Mouse (Mus musculus): ENCODE measurements around the gene Mical2. TPM values are rescaled to one million over a fixed set of nuclear protein-coding genes. Genes with fewer than 3 reads are reported as not detected.
A peak's percentile ranks its signal among the peaks of the same experiment; 100 is the strongest.

The Mical2 gene
- total and polyA plus RNA-seq, 3 experiments: not detected

- no peak for DNase-seq (ENCODE audit: extremely low read depth)
- H3K9me3 ChIP-seq (replicated peaks; ENCODE audit: low read length): no peaks in the 10 kb centered on the region
- TF ChIP-seq ELF1 (IDR thresholded peaks at IDR 0.05; ENCODE audit: low read depth, low read length) (peak; percentile 57), MYC (IDR thresholded peaks at IDR 0.05; ENCODE audit: low read depth, low read length) (no peak)
- no peak overlapping the region for H3K27ac ChIP-seq (ENCODE audit: insufficient read depth, low read depth)
- in situ Hi-C loops (cut with MboI; ENCODE audit: low pct_ligation_motif_present, low pct_unique_long_range_greater_than_20kb, low sequenced_read_pairs) (loop anchor here (10.0 to 25.0 kb wide), 2 partner anchors 460 to 732 kb away; no protein-coding TSS in a partner anchor), dilution Hi-C loops (cut with MboI; ENCODE audit: extremely low pct_ligation_motif_present, extremely low pct_unique_long_range_greater_than_20kb, low sequenced_read_pairs) (no loop called here)
- H3K4me1 ChIP-seq (ENCODE audit: control insufficient read depth in 1 of 2, insufficient read depth in 2 of 2): peaks cover 2 to 17% of the 10 kb centered on the region in 2 experiments; a peak in 3 of 4 replicates
- no peak overlapping the region for H3K4me3 ChIP-seq (replicated peaks in 1 of 3; ENCODE audit: low read depth in 2 of 3, low read length in 2 of 3, poor library complexity in 1 of 3)
- H3K27me3 ChIP-seq (replicated peaks): no peaks in the 10 kb centered on the region
- no peaks in the 10 kb centered on the region for H3K79me2 ChIP-seq (replicated peaks; ENCODE audit: control insufficient read depth, extremely low read depth, insufficient read depth, poor library complexity, severe bottlenecking)
- H3K9ac ChIP-seq (ENCODE audit: insufficient read depth, low read depth): no peak overlapping the region
- H3K4me2 ChIP-seq (ENCODE audit: insufficient read depth, low read depth, poor library complexity, severe bottlenecking): no peak overlapping the region
- no peaks in the 10 kb centered on the region for H3K36me3 ChIP-seq (replicated peaks in 1 of 2; ENCODE audit: control insufficient read depth in 1 of 2, insufficient read depth in 1 of 2, low read length in 1 of 2)
Measured at GRCm38 (mm10) chr7:112405061-112405460, 179.4 kb downstream of the Mical2 start.

GRCm38 (mm10) chr7:112405578-112405977 is 179.9 kb downstream of the Mical2 start:
- Histone ChIP-seq H3K4me3 (replicated peaks in 1 of 3; ENCODE audit: low read depth in 2 of 3, low read length in 2 of 3, poor library complexity in 1 of 3) (no peak overlapping the region), H3K9me3 (replicated peaks; ENCODE audit: low read length) (no peaks in the 10 kb centered on the region), H3K36me3 (replicated peaks in 1 of 2; ENCODE audit: control insufficient read depth in 1 of 2, insufficient read depth in 1 of 2, low read length in 1 of 2) (no peaks in the 10 kb centered on the region), H3K4me1 (ENCODE audit: control insufficient read depth in 1 of 2, insufficient read depth in 2 of 2) (peaks cover 2 to 19% of the 10 kb centered on the region in 2 experiments; a peak in 3 of 4 replicates), H3K79me2 (replicated peaks; ENCODE audit: control insufficient read depth, extremely low read depth, insufficient read depth, poor library complexity, severe bottlenecking) (no peaks in the 10 kb centered on the region), H3K9ac (ENCODE audit: insufficient read depth, low read depth) (no peak overlapping the region), H3K27me3 (replicated peaks) (no peaks in the 10 kb centered on the region), H3K4me2 (ENCODE audit: insufficient read depth, low read depth, poor library complexity, severe bottlenecking) (0 out of 2 replicates have a peak overlapping the region, but pooled peaks have one; percentile 3), H3K27ac (ENCODE audit: insufficient read depth, low read depth) (no peak overlapping the region)
- dilution Hi-C loops (cut with MboI; ENCODE audit: extremely low pct_ligation_motif_present, extremely low pct_unique_long_range_greater_than_20kb, low sequenced_read_pairs) (no loop called here), in situ Hi-C loops (cut with MboI; ENCODE audit: low pct_ligation_motif_present, low pct_unique_long_range_greater_than_20kb, low sequenced_read_pairs) (loop anchor here (10.0 to 25.0 kb wide), 2 partner anchors 459 to 732 kb away; no protein-coding TSS in a partner anchor)
- no peak for DNase-seq (ENCODE audit: extremely low read depth)
- TF ChIP-seq MAFK (IDR thresholded peaks at IDR 0.05; ENCODE audit: insufficient replicate concordance, low read length) (no peak), SMC3 (IDR thresholded peaks at IDR 0.05; ENCODE audit: low read depth, low read length) (no peak), MAZ (IDR thresholded peaks at IDR 0.05; ENCODE audit: low read depth, low read length) (no peak), EP300 (IDR thresholded peaks at IDR 0.05; ENCODE audit: low read length) (no peak; the same call in none of the 2 replicates), ZC3H11A (IDR thresholded peaks at IDR 0.05; ENCODE audit: low read depth, low read length) (no peak), BHLHE40 (IDR thresholded peaks at IDR 0.05; ENCODE audit: low read depth, low read length) (no peak), UBTF (IDR thresholded peaks at IDR 0.05; ENCODE audit: low read depth, low read length) (no peak), E2F4 (IDR thresholded peaks at IDR 0.05; ENCODE audit: insufficient replicate concordance, low read depth, low read length) (no peak), RCOR1 (conservative IDR thresholded peaks at IDR 0.05; ENCODE audit: low read depth, low read length) (no peak), TBP (conservative IDR thresholded peaks at IDR 0.05; ENCODE audit: low read depth, low read length) (no peak), PAX5 (IDR thresholded peaks at IDR 0.05; ENCODE audit: low read length) (no peak), USF1 (IDR thresholded peaks at IDR 0.05; ENCODE audit: low read depth, low read length) (no peak), CHD2 (IDR thresholded peaks at IDR 0.05; ENCODE audit: low read length) (no peak), RAD21 (IDR thresholded peaks at IDR 0.05; ENCODE audit: low read depth, low read length) (no peak), HCFC1 (IDR thresholded peaks at IDR 0.05; ENCODE audit: low read depth, low read length) (no peak), ELF1 (IDR thresholded peaks at IDR 0.05; ENCODE audit: low read depth, low read length) (no peak), CHD1 (IDR thresholded peaks at IDR 0.05; ENCODE audit: low read depth, low read length) (no peak), IRF4 (IDR thresholded peaks at IDR 0.05; ENCODE audit: low read depth, low read length) (peak; percentile 49; the same call in 1 of the 2 replicates), TCF12 (IDR thresholded peaks at IDR 0.05; ENCODE audit: low read depth, low read length) (0 out of 2 replicates have a peak, but pooled peaks have one; percentile 14), MEF2A (IDR thresholded peaks at IDR 0.05; ENCODE audit: borderline replicate concordance, low read depth, low read length) (peak; percentile 14; the same call in 1 of the 2 replicates)

Data from CH12.LX (cell line).